Mouse (Mus musculus) layer of hippocampus, postnatal 25 days (tissue): ENCODE measurements around the gene Rcc2. TPM values are rescaled to one million over a fixed set of nuclear protein-coding genes. Genes with fewer than 3 reads are reported as not detected.

Source experiments
- DNase-seq, 2 experiments: peaks; one replicate each; pipeline ENCODE4 v3.0.0; 2022; ENCODE audit warnings: mixed read lengths in 2 of 2, low spot score in 1 of 2; ENCODE audit errors: extremely low spot score in 1 of 2
- total RNA-seq, 2 experiments: library from RNA; stranded (reverse); gene quantifications; 2 replicates each; pipeline ENCODE4 v1.2.3; 2021

The Rcc2 gene
- 10 to 100 TPM; 87.9 to 88.8 TPM for total RNA-seq

- DNase-seq: no peak
Measured at GRCm38 (mm10) chr4:140700269-140701018, at the start of gene Rcc2. Rcc2 (plus strand) TSS chr4:140700541.

GRCm38 (mm10) chr4:140653835-140654583 is 46.3 kb upstream of the Rcc2 start:
- no peak for DNase-seq

GRCm38 (mm10) chr4:140654798-140655197 is 45.5 kb upstream of the Rcc2 start:
- no peak for DNase-seq

GRCm38 (mm10) chr4:140656529-140656928 is 43.8 kb upstream of the Rcc2 start:
- no peak for DNase-seq

- peak; percentile 60 to 63 for DNase-seq
Measured at GRCm38 (mm10) chr4:140657681-140658575, 42.4 kb upstream of the Rcc2 start.

- DNase-seq: no peak
Measured at GRCm38 (mm10) chr4:140661406-140662022, 38.8 kb upstream of the Rcc2 start.

- DNase-seq: no peak
Measured at GRCm38 (mm10) chr4:140662453-140662852, 37.9 kb upstream of the Rcc2 start.

- DNase-seq: no peak
Measured at GRCm38 (mm10) chr4:140662882-140663585, 37.3 kb upstream of the Rcc2 start.

- no peak for DNase-seq
Measured at GRCm38 (mm10) chr4:140665053-140665452, 35.3 kb upstream of the Rcc2 start.

GRCm38 (mm10) chr4:140665760-140666159 is 34.6 kb upstream of the Rcc2 start, which contains the start of gene Arhgef10l:
Arhgef10l (minus strand) TSS chr4:140666012.
- DNase-seq: no peak

GRCm38 (mm10) chr4:140667802-140668201 is 32.5 kb upstream of the Rcc2 start:
- DNase-seq: no peak

GRCm38 (mm10) chr4:140673527-140674264 is 26.6 kb upstream of the Rcc2 start:
- no peak for DNase-seq

- DNase-seq: peak; percentile 82 to 93
Measured at GRCm38 (mm10) chr4:140674345-140674926, 25.9 kb upstream of the Rcc2 start.

- peak in 1 of 2 experiments; percentile 50 for DNase-seq
Measured at GRCm38 (mm10) chr4:140679038-140679437, 21.3 kb upstream of the Rcc2 start.

- peak; percentile 69 to 85 for DNase-seq
Measured at GRCm38 (mm10) chr4:140679723-140680380, 20.5 kb upstream of the Rcc2 start.

GRCm38 (mm10) chr4:140680731-140681397 is 19.5 kb upstream of the Rcc2 start:
- DNase-seq: no peak

- no peak for DNase-seq
Measured at GRCm38 (mm10) chr4:140683608-140684007, 16.7 kb upstream of the Rcc2 start.
